9 mouse cellular contexts compared by ENCODE assay signal in the genomic region with DNA sequence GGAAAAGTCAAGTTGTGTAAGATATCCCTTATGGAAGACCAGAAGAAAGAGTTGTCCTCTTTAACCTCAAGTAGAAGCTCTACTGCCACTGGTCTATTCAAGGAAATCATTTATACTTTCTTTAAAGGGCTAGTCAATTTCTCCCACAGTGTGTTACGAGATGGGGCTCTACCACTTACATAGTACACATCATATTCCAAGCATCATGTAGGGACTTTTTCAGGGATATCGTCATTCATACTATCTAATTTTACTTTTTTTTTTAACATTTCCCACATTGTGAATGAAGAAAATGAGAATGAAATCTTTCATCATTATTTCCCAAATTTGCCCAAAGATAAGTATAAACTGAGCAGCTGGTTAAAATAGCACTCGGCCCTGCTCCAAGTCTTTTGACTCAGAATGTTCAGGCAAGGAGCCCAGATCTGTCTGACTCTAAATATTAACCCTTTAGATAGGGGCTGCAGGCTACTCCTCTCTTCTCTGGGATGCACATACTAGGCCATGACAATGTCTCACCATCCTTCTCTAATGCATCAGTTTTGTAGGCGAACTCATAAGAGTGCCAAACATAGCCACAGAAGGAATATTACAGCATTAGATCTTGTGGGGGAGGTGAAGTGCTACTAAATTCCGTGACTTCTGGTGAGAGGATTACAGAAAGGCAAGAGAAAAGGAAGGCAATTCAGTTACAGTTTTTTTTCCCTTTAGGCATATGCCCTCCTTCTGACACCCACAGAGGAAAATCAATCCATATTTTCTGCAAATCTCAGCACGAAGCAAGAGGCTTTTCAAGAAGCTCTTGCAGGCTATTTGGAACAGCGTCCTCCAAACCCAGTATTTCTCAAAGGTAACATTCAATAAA.
DNase-seq lines count a peak whose midpoint lies in the region; ATAC-seq and TF ChIP-seq lines count a peak whose summit lies in the region.
"Had no signal": no experiment of that assay in that cellular context is flagged by ENCODE, and none has a peak within 500 bp of the region (broad histone marks: within the 10 kb centered on the region; RNA-seq: fewer than 3 reads in every experiment).

No protein-coding gene starts in this region.

- no peaks in the 10 kb centered on the region for H3K9me3 ChIP-seq in forebrain, postnatal 0 days (ENCODE audit: low read length)
- H3K9me3 ChIP-seq in kidney, embryonic 16.5 days (ENCODE audit: low read length), result no peaks in the 10 kb centered on the region
- no peaks in the 10 kb centered on the region for H3K9me3 ChIP-seq in limb, embryonic 14.5 days (ENCODE audit: control insufficient read depth, low read length)
- H3K9me3 ChIP-seq: liver, embryonic 15.5 days had no signal

- no peak for TF ChIP-seq POLR2A in limb, embryonic 14.5 days (IDR thresholded peaks at IDR 0.05; ENCODE audit: borderline replicate concordance, extremely low read depth, insufficient read depth, insufficient read length)

- WGBS in forebrain, postnatal 0 days, result 33% methylated on average over 7 of the region's 7 CpGs
- WGBS in kidney, embryonic 16.5 days, result 70% methylated on average over 7 of the region's 7 CpGs
- WGBS in limb, embryonic 14.5 days, result 55% methylated on average over 7 of the region's 7 CpGs

- H3K4me2 ChIP-seq in forebrain, postnatal 0 days (ENCODE audit: low read depth), result no peak overlapping the region
- no peak overlapping the region for H3K4me2 ChIP-seq in kidney, embryonic 16.5 days (replicated peaks; ENCODE audit: low read depth, low read length)
- H3K4me2 ChIP-seq in limb, embryonic 14.5 days (replicated peaks; ENCODE audit: low read depth, low read length, severe bottlenecking), result no peak overlapping the region
- H3K4me2 ChIP-seq: liver, embryonic 15.5 days had no signal

- peaks cover 4% of the 10 kb centered on the region; the same call in 1 of the 2 replicates for H3K4me1 ChIP-seq in forebrain, postnatal 0 days (ENCODE audit: insufficient read depth)
- 0 out of 2 replicates have a peak, but pooled peaks cover 4% of the 10 kb centered on the region for H3K4me1 ChIP-seq in kidney, embryonic 16.5 days (ENCODE audit: insufficient read depth, low read length)
- peaks cover 7% of the 10 kb centered on the region for H3K4me1 ChIP-seq in limb, embryonic 14.5 days (ENCODE audit: control insufficient read depth, insufficient read depth, low read length)
- H3K4me1 ChIP-seq: liver, embryonic 15.5 days had no signal

- H3K36me3 ChIP-seq in forebrain, postnatal 0 days (ENCODE audit: insufficient read depth), result no peaks in the 10 kb centered on the region
- H3K36me3 ChIP-seq in kidney, embryonic 16.5 days (ENCODE audit: insufficient read depth, low read length), result no peaks in the 10 kb centered on the region
- no peaks in the 10 kb centered on the region for H3K36me3 ChIP-seq in limb, embryonic 14.5 days (ENCODE audit: control insufficient read depth, insufficient read depth, low read length)
- H3K36me3 ChIP-seq: liver, embryonic 15.5 days had no signal

- H3K27me3 ChIP-seq in forebrain, postnatal 0 days (ENCODE audit: insufficient read depth, low read length), result no peaks in the 10 kb centered on the region
- H3K27me3 ChIP-seq in kidney, embryonic 16.5 days (ENCODE audit: insufficient read depth, low read length), result no peaks in the 10 kb centered on the region
- H3K27me3 ChIP-seq in limb, embryonic 14.5 days (ENCODE audit: control insufficient read depth, insufficient read depth, low read length), result no peaks in the 10 kb centered on the region
- H3K27me3 ChIP-seq: liver, embryonic 15.5 days had no signal

- peak overlapping the region; percentile 57 for H3K27ac ChIP-seq in forebrain, postnatal 0 days (ENCODE audit: low read depth, low read length)
- no peak overlapping the region for H3K27ac ChIP-seq in kidney, embryonic 16.5 days (ENCODE audit: low read length)
- H3K27ac ChIP-seq in limb, embryonic 14.5 days (replicated peaks; ENCODE audit: low read depth, low read length), result no peak overlapping the region
- H3K27ac ChIP-seq: liver, embryonic 15.5 days had no signal

- no peak for ATAC-seq in cerebellum, adult (ENCODE audit: insufficient number of reproducible peaks, low FRiP score, low TSS enrichment)
- peak; percentile 88 for ATAC-seq in forebrain, postnatal 0 days
- ATAC-seq in kidney, embryonic 16.5 days (ENCODE audit: low FRiP score, low TSS enrichment), result peak; percentile 59; the same call in 1 of the 2 replicates
- peak; percentile 60; the same call in 1 of the 2 replicates for ATAC-seq in limb, embryonic 14.5 days (ENCODE audit: low FRiP score, low read depth)

- no peak for TF ChIP-seq CTCF in forebrain, postnatal 0 days (IDR thresholded peaks at IDR 0.05; ENCODE audit: low read depth)

- no peak overlapping the region for H3K9ac ChIP-seq in forebrain, postnatal 0 days
- H3K9ac ChIP-seq in kidney, embryonic 16.5 days (replicated peaks; ENCODE audit: low read length), result no peak overlapping the region
- H3K9ac ChIP-seq in limb, embryonic 14.5 days (ENCODE audit: low read depth, low read length, severe bottlenecking), result no peak overlapping the region
- H3K9ac ChIP-seq: liver, embryonic 15.5 days had no signal

- H3K4me3 ChIP-seq in forebrain, postnatal 0 days (ENCODE audit: low read depth, low read length), result no peak overlapping the region
- H3K4me3 ChIP-seq in kidney, embryonic 16.5 days (ENCODE audit: low read length), result no peak overlapping the region
- no peak overlapping the region for H3K4me3 ChIP-seq in limb, embryonic 14.5 days (replicated peaks; ENCODE audit: low read length)
- H3K4me3 ChIP-seq: liver, embryonic 15.5 days had no signal

- peak; percentile 4 for DNase-seq in cerebellum, adult 9-11 months
- DNase-seq in 3T3-L1 (ENCODE audit: low read depth, low spot score), result peak; percentile 95
- DNase-seq in forebrain, postnatal 0 days, result peak; percentile 89
- peak; percentile 84 for DNase-seq in limb, embryonic 14.5 days (ENCODE audit: low spot score)
- peak; percentile 6 for DNase-seq in skeletal muscle tissue, adult 2 months (ENCODE audit: low read depth, low spot score)
- no peak for DNase-seq in urinary bladder, adult 18-20 months (ENCODE audit: low spot score in 2 of 2)

Comparison
In these comparisons a context has a peak if more than half of its experiments do, and no peak if none do; other contexts are left out.
1. DNase-seq: peak in cerebellum, adult 9-11 months (single experiment), 3T3-L1 (single experiment), forebrain, postnatal 0 days (single experiment), limb, embryonic 14.5 days (single experiment) and skeletal muscle tissue, adult 2 months (single experiment); none in urinary bladder, adult 18-20 months (0 of 2).